Mouse (Mus musculus): ENCODE measurements at regions not wholly inside any gene's neighbourhood (a gene's known extent, or its start where the extent isn't known, plus 50 kb on each side); places are given as distances from the start of the nearest gene placed in this dataset.

- DNase-seq (ENCODE audit: low read depth, low spot score): no peak
Measured at GRCm38 (mm10) chr9:89858005-89858404, 51.7 kb upstream of the Rasgrf1 start.

- no peak for DNase-seq (ENCODE audit: low read depth, low spot score)
Measured at GRCm38 (mm10) chr9:89850491-89851282, 59.0 kb upstream of the Rasgrf1 start.

GRCm38 (mm10) chr9:89849947-89850346 is 59.8 kb upstream of the Rasgrf1 start:
- no peak for DNase-seq (ENCODE audit: low read depth, low spot score)

GRCm38 (mm10) chr9:89848571-89848970 is 61.1 kb upstream of the Rasgrf1 start:
- no peak for DNase-seq (ENCODE audit: low read depth, low spot score)

- DNase-seq (ENCODE audit: low read depth, low spot score): no peak
Measured at GRCm38 (mm10) chr9:89846973-89847372, 62.7 kb upstream of the Rasgrf1 start.

GRCm38 (mm10) chr9:89842776-89843089 is 67.0 kb upstream of the Rasgrf1 start:
- DNase-seq (ENCODE audit: low read depth, low spot score): no peak

GRCm38 (mm10) chr9:89841866-89842775 is 67.6 kb upstream of the Rasgrf1 start:
- DNase-seq (ENCODE audit: low read depth, low spot score): no peak

DNA sequence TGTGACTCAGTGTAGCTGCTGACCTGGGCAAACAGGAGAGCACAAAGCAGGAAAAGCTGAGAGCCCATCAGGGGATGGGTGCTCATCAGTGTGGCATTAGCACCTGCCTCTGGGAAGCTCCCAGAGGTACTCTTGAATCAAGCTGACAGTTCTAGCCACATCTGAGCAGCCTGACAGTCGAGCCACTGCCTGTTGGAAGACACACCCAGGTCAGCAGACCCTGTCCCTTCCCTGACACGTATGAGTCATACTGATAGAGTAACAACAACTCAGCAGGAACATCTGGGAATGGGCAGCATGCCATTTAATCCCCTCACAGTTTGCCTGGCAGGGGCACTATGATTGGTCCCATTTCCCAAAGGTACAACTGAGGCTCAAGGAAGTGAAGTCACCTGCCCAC is 68.3 kb upstream of the Rasgrf1 start:
- DNase-seq (ENCODE audit: low read depth, low spot score): no peak

GRCm38 (mm10) chr9:89836454-89837245 is 73.1 kb upstream of the Rasgrf1 start:
- no peak for DNase-seq (ENCODE audit: low read depth, low spot score)

- no peak for DNase-seq (ENCODE audit: low read depth, low spot score)
Measured at GRCm38 (mm10) chr9:89833596-89833995, 76.1 kb upstream of the Rasgrf1 start.

DNA sequence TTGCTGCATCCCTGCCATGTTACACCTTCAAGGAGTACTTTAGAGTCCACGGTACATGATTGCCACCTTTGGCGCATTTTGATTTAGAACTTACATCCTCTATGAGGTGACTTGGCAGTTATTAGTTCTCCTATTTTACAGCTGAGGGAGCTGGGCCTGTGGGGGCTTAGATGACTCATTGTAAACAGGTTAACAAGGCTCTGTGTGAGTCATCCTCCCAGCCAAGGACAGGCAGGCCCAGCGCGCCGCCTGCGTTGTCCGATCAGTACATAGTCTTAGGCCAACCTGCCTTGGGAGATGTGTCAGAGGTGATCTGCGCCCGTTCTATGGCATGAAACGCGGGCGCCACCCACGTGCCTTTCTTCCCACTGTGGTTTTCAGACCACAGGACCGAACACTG is 77.9 kb upstream of the Rasgrf1 start:
- DNase-seq (ENCODE audit: low read depth, low spot score): no peak

DNA sequence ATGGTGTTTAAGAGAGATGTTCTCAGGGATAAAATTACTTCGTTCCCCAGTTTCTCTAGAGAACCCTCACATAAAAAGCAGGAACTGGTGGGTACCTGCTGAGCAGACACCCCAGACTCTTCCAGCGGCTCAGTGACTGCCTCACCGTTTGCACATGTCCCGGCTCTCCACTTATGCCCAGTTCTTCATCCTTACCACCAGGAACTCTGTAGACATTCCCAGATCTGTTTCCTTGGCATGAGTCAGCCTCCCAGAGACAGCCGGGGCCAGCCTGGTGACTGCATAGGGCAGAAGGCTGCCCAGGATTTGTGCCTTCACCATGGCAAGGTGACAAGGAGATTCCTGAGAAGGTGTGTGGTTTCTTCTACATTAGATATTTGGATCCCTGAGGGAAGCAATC is 81.6 kb upstream of the Rasgrf1 start:
- no peak for DNase-seq (ENCODE audit: low read depth, low spot score)

DNA sequence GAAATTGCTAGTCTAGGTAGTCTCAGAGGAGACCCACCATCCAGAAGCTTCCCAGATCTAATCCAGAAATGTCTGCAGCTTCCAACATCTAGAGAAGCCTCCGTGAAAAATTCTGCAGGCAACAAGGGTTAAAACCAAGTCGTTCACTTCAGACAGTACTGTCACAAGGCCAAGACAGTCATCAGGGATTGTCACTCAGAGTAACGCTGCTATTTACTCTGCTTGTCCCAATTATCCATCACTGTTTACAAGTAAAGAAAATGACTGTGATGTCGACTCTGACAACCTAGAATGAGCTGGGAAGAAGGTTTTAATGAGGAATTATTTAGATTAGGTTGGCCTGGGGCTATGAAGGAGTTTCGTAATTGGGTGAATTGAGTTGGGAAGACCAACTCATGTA is 82.1 kb upstream of the Rasgrf1 start:
- no peak for DNase-seq (ENCODE audit: low read depth, low spot score)

- peak; percentile 38 for DNase-seq (ENCODE audit: low read depth, low spot score)
Measured at GRCm38 (mm10) chr9:89826712-89827548, 82.8 kb upstream of the Rasgrf1 start.

GRCm38 (mm10) chr9:89821853-89822243 is 83.6 kb upstream of the Ankrd34c start:
- DNase-seq (ENCODE audit: low read depth, low spot score): no peak

DNA sequence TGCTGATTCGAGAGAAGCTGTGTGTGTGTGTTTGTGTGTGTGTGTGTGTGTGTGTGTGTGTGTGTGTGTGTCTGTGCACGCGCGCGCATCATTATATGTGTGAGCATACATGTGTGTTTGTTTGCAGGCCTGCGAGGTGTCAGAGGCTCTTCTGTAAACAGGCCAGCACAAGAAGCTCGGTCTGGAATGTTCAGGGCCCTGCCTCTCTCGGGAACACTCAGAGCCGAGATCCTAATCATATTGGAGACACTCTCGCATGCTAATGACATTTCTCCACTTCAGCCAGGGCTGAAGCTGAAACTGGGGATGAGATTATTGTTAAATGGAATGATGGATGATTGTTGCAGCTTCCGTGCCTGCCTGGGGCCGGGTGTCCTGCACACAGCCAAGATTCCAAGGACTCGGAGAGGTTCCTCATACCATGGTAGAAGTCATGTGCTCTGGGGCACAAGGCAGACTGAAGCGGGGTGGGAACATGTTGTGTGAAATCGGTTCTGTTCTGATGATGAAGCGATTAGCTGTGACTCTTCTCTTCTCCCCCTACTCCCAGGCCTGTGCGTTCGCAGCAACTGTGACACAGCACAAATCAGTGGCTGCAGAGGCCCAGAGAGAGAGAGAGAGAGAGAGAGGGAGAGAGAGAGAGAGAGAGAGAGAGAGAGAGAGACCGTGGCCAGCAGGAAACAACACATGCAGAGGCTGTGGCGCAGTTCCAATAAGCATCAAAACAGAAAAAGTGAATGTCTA is 83.0 kb upstream of the Ankrd34c start:
- DNase-seq (ENCODE audit: low read depth, low spot score): no peak

GRCm38 (mm10) chr9:89813616-89814318 is 75.5 kb upstream of the Ankrd34c start:
- no peak for DNase-seq (ENCODE audit: low read depth, low spot score)

- DNase-seq (ENCODE audit: low read depth, low spot score): no peak
Measured at GRCm38 (mm10) chr9:89807381-89807780, 69.1 kb upstream of the Ankrd34c start.

DNA sequence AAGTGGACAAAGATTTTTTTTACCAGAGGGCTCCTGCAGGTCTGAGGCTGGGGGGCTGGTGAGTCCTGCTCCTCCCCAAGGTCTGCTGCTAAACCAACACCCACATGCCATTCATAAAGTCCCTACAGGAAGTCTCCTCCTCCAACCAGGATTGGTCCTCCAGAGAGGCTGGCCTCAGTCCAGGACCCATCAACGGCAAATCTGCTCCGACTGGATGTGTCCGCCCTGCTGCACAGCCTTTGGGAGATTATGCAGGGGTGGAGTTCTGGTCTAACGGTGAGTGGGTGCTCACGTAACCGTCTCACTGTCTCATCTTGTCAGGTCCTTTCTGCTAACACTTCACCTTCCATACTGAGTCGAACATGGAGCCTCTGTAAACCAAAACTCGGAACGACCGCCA is 64.4 kb upstream of the Ankrd34c start:
- no peak for DNase-seq (ENCODE audit: low read depth, low spot score)

- DNase-seq (ENCODE audit: low read depth, low spot score): peak; percentile 26
Measured at GRCm38 (mm10) chr9:89793018-89793417, 54.7 kb upstream of the Ankrd34c start.
